Mouse (Mus musculus): ENCODE measurements around the gene Cxcr5. TPM values are rescaled to one million over a fixed set of nuclear protein-coding genes. Genes with fewer than 3 reads are reported as not detected.

The Cxcr5 gene
- polyA plus RNA-seq, 1 experiment from 2014 or later = 0.09 TPM

- Histone ChIP-seq H3K27ac (no peak overlapping the region), H3K4me3 (replicated peaks) (peak overlapping the region; percentile 30), H3K4me2 (peak overlapping the region; percentile 55), H3K4me1 (replicated peaks) (peaks cover 39% of the 10 kb centered on the region), H3K36me3 (no peaks in the 10 kb centered on the region), H3K9ac (peak overlapping the region; percentile 46), H3K27me3 (0 out of 2 replicates have a peak, but pooled peaks cover 3% of the 10 kb centered on the region), H3K9me3 (replicated peaks) (no peaks in the 10 kb centered on the region)
- ATAC-seq (ENCODE audit: low read depth) (peak; percentile 61), DNase-seq (no peak)
- WGBS (ENCODE audit: insufficient replicate concordance) = 13% methylated on average over 12 of the region's 12 CpGs
Measured at GRCm38 (mm10) chr9:44515131-44515751, 46.4 kb downstream of the Cxcr5 start.

- H3K4me3 ChIP-seq (replicated peaks) = no peak overlapping the region
- no peaks in the 10 kb centered on the region for H3K9me3 ChIP-seq (replicated peaks)
- DNase-seq = no peak
- no peak for ATAC-seq (ENCODE audit: low read depth)
- no peak overlapping the region for H3K9ac ChIP-seq
- peaks cover 50% of the 10 kb centered on the region for H3K4me1 ChIP-seq (replicated peaks)
- 0 out of 2 replicates have a peak, but pooled peaks cover 3% of the 10 kb centered on the region for H3K27me3 ChIP-seq
- 71% methylated on average over 5 of the region's 5 CpGs for WGBS (ENCODE audit: insufficient replicate concordance)
- H3K27ac ChIP-seq = no peak overlapping the region
- H3K4me2 ChIP-seq = no peak overlapping the region
- no peaks in the 10 kb centered on the region for H3K36me3 ChIP-seq
Measured at GRCm38 (mm10) chr9:44514147-44514546, 47.5 kb downstream of the Cxcr5 start.

DNA sequence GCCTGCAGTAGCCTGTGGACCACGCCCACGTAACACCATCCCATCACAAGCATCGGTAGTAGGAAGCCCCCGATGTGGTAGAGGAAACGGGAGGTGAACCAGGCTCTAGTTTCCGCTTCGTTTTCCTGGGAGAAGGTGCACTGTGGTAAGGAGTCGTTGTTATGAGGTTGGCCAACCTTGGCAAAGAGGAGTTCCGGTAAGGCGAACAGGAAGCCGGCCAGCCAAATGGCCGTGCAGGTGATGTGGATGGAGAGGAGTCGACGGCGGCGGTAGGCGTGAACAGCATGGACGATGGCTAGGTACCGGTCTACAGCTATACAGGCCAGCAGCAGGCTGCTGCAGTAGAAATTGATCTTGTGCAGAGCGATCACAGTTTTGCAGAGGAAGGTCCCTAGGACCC is 48.1 kb downstream of the Cxcr5 start:
- DNase-seq (no peak), ATAC-seq (ENCODE audit: low read depth) (no peak)
- no peak overlapping the region for H3K9ac ChIP-seq
- H3K27me3 ChIP-seq = 0 out of 2 replicates have a peak, but pooled peaks cover 3% of the 10 kb centered on the region
- 71% methylated on average over 20 of the region's 20 CpGs for WGBS (ENCODE audit: insufficient replicate concordance)
- no peak overlapping the region for H3K4me3 ChIP-seq (replicated peaks)
- peaks cover 54% of the 10 kb centered on the region for H3K4me1 ChIP-seq (replicated peaks)
- no peaks in the 10 kb centered on the region for H3K9me3 ChIP-seq (replicated peaks)
- H3K27ac ChIP-seq = no peak overlapping the region
- H3K36me3 ChIP-seq = peaks cover 3% of the 10 kb centered on the region; the same call in 1 of the 2 replicates
- H3K4me2 ChIP-seq = no peak overlapping the region

- Histone ChIP-seq H3K4me3 (replicated peaks) (no peak overlapping the region), H3K4me2 (no peak overlapping the region), H3K27ac (no peak overlapping the region), H3K36me3 (peaks cover 5% of the 10 kb centered on the region; the same call in 1 of the 2 replicates), H3K9ac (no peak overlapping the region), H3K9me3 (replicated peaks) (no peaks in the 10 kb centered on the region), H3K4me1 (replicated peaks) (peaks cover 54% of the 10 kb centered on the region), H3K27me3 (0 out of 2 replicates have a peak, but pooled peaks cover 3% of the 10 kb centered on the region)
- WGBS (ENCODE audit: insufficient replicate concordance) = 74% methylated on average over 11 of the region's 11 CpGs
- DNase-seq = no peak
- no peak for ATAC-seq (ENCODE audit: low read depth)
Measured at GRCm38 (mm10) chr9:44513121-44513520, 48.6 kb downstream of the Cxcr5 start.

- no peak overlapping the region for H3K9ac ChIP-seq
- H3K9me3 ChIP-seq (replicated peaks) = no peaks in the 10 kb centered on the region
- 79% methylated on average over 3 of the region's 3 CpGs for WGBS (ENCODE audit: insufficient replicate concordance)
- DNase-seq (no peak), ATAC-seq (ENCODE audit: low read depth) (no peak)
- H3K36me3 ChIP-seq = peaks cover 8% of the 10 kb centered on the region; the same call in 1 of the 2 replicates
- H3K4me1 ChIP-seq (replicated peaks) = peaks cover 54% of the 10 kb centered on the region
- H3K27ac ChIP-seq = no peak overlapping the region
- no peak overlapping the region for H3K4me2 ChIP-seq
- 0 out of 2 replicates have a peak, but pooled peaks cover 3% of the 10 kb centered on the region for H3K27me3 ChIP-seq
- H3K4me3 ChIP-seq (replicated peaks) = no peak overlapping the region
Measured at GRCm38 (mm10) chr9:44512717-44513003, 49.0 kb downstream of the Cxcr5 start.

- 30% methylated on average over 9 of the region's 9 CpGs for WGBS (ENCODE audit: insufficient replicate concordance)
- H3K4me2 ChIP-seq = no peak overlapping the region
- DNase-seq (no peak), ATAC-seq (ENCODE audit: low read depth) (no peak)
- no peak overlapping the region for H3K4me3 ChIP-seq (replicated peaks)
- H3K9me3 ChIP-seq (replicated peaks) = no peaks in the 10 kb centered on the region
- 0 out of 2 replicates have a peak, but pooled peaks cover 3% of the 10 kb centered on the region for H3K27me3 ChIP-seq
- H3K9ac ChIP-seq = no peak overlapping the region
- peaks cover 13% of the 10 kb centered on the region; the same call in 1 of the 2 replicates for H3K36me3 ChIP-seq
- H3K4me1 ChIP-seq (replicated peaks) = peaks cover 52% of the 10 kb centered on the region
- no peak overlapping the region for H3K27ac ChIP-seq
Measured at GRCm38 (mm10) chr9:44511935-44512716, 49.6 kb downstream of the Cxcr5 start.

GRCm38 (mm10) chr9:44510872-44511601 is 50.6 kb downstream of the Cxcr5 start:
- Histone ChIP-seq H3K27me3 (0 out of 2 replicates have a peak, but pooled peaks cover 3% of the 10 kb centered on the region), H3K4me3 (replicated peaks) (no peak overlapping the region), H3K27ac (peak overlapping the region; percentile 43; the same call in 1 of the 2 replicates), H3K9me3 (replicated peaks) (no peaks in the 10 kb centered on the region), H3K4me1 (replicated peaks) (peaks cover 49% of the 10 kb centered on the region), H3K4me2 (no peak overlapping the region), H3K9ac (0 out of 2 replicates have a peak overlapping the region, but pooled peaks have one; percentile 48), H3K36me3 (peaks cover 24% of the 10 kb centered on the region)
- 70% methylated on average over 5 of the region's 5 CpGs for WGBS (ENCODE audit: insufficient replicate concordance)
- no peak for DNase-seq
- ATAC-seq (ENCODE audit: low read depth) = no peak

DNA sequence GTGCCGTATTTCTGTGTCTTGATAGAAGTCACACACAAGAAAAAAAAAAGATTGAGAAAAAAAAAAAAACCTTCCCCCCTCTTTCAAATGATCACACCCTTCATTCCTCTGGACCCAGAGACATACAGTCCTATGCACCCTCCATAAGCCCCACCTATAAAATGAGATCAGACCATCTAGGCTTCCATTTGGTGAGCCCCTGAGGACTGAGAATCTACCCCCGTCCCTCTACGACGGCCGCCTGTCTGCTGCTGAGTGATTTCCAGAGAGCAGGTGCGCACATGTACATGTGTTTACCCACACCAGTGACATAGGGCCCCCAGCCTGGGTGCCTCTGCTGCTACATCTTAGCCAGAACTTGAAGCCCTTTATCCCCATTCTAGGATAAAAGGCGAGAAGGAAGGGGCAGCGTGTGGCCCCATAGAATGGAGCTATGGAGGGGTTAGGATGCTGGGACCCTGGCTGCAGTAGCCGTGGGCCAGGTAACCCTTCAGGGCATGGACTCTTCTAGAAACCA is 51.3 kb downstream of the Cxcr5 start:
- Histone ChIP-seq H3K4me1 (replicated peaks) (peaks cover 49% of the 10 kb centered on the region), H3K9ac (0 out of 2 replicates have a peak overlapping the region, but pooled peaks have one; percentile 48), H3K27me3 (0 out of 2 replicates have a peak, but pooled peaks cover 3% of the 10 kb centered on the region), H3K4me2 (peak overlapping the region; percentile 63), H3K4me3 (replicated peaks) (peak overlapping the region; percentile 48), H3K9me3 (replicated peaks) (no peaks in the 10 kb centered on the region), H3K36me3 (peaks cover 30% of the 10 kb centered on the region), H3K27ac (peak overlapping the region; percentile 43; the same call in 1 of the 2 replicates)
- ATAC-seq (ENCODE audit: low read depth) (no peak), DNase-seq (no peak)
- WGBS (ENCODE audit: insufficient replicate concordance) = 35% methylated on average over 9 of the region's 9 CpGs

GRCm38 (mm10) chr9:44509487-44510354 is 52.0 kb downstream of the Cxcr5 start:
- DNase-seq = peak; percentile 66
- WGBS (ENCODE audit: insufficient replicate concordance) = 12% methylated on average over 26 of the region's 27 CpGs

More at GRCm38 (mm10) chr9:44509487-44510354, 52.0 kb downstream of the Cxcr5 start:
- Histone ChIP-seq H3K27ac (no peak overlapping the region), H3K9me3 (replicated peaks) (no peaks in the 10 kb centered on the region), H3K36me3 (peaks cover 35% of the 10 kb centered on the region), H3K4me2 (peak overlapping the region; percentile 63), H3K4me1 (replicated peaks) (peaks cover 44% of the 10 kb centered on the region), H3K9ac (peak overlapping the region; percentile 48), H3K27me3 (0 out of 2 replicates have a peak, but pooled peaks cover 3% of the 10 kb centered on the region), H3K4me3 (replicated peaks) (peak overlapping the region; percentile 48)
- 0 out of 2 replicates have a peak, but pooled peaks have one; percentile 39 for ATAC-seq (ENCODE audit: low read depth)

Measured in liver, embryonic 13.5 days (tissue).